Mouse (Mus musculus) cortical plate, adult 2 months (tissue): ENCODE measurements around the gene Lpar5.
A peak's percentile ranks its signal among the peaks of the same experiment; 100 is the strongest.
"Not testable (repeated sequence)": the region's sequence is repeated elsewhere in the genome, so short reads cannot be mapped to it uniquely, and the experiment has no call there.

Source experiments
- CTCF ChIP-seq: fragments of 200-500 bp; IDR thresholded peaks from 2 replicates; pipeline ENCODE4 v1.5.1; 2011; ENCODE audit warnings: mild to moderate bottlenecking, control low read depth, low read length; ENCODE audit not compliant: insufficient read depth; ENCODE audit errors: extremely low read depth
- POLR2A ChIP-seq: fragments of 200-500 bp; IDR thresholded peaks from 2 replicates; pipeline ENCODE4 v1.6.1; 2011; ENCODE audit warnings: mild to moderate bottlenecking, low read length, control low read depth; ENCODE audit not compliant: insufficient read depth; ENCODE audit errors: extremely low read depth

GRCm38 (mm10) chr6:125030532-125030931, 37.2 kb upstream of the Lpar5 start:
- peak; percentile 65 for TF ChIP-seq CTCF
- TF ChIP-seq POLR2A, result not testable (repeated sequence)
